Mouse (Mus musculus): ENCODE data around the gene Cdipt. TPM values are rescaled to one million over a fixed set of nuclear protein-coding genes. Genes with fewer than 3 reads are reported as not detected.

The Cdipt gene
- polyA plus RNA-seq (2012; ENCODE audit: insufficient read depth, insufficient read length, low replicate concordance, missing spikeins), result 241 TPM in 1 of 2 replicates, not detected in the other

DNA sequence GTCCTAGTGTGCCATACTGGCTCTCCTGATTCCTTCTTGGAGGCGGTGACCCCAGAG, at the start of gene Cdipt:
Gene Cdipt (plus strand): TSS at position 22 of the 57 bp plus-strand sequence.
- peak within 1 kb of the TSS; percentile 89 for H3K4me3 ChIP-seq (ENCODE audit: insufficient read depth, low read depth, low read length)
- H3K27ac ChIP-seq (ENCODE audit: insufficient read depth, low read depth, low read length), result peak within 1 kb of the TSS; percentile 99
- H3K4me1 ChIP-seq (ENCODE audit: control insufficient read depth, insufficient read depth, low read length), result peaks cover 3% of the 10 kb centered on the region
- TF ChIP-seq CTCF (IDR thresholded peaks at IDR 0.05; ENCODE audit: insufficient read depth, low read depth, low read length) (no peak), POLR2A (IDR thresholded peaks at IDR 0.05; ENCODE audit: insufficient read depth, low read depth, low read length) (no peak)
- WGBS, result 0% methylated on average over 1 of the region's 1 CpGs

DNA sequence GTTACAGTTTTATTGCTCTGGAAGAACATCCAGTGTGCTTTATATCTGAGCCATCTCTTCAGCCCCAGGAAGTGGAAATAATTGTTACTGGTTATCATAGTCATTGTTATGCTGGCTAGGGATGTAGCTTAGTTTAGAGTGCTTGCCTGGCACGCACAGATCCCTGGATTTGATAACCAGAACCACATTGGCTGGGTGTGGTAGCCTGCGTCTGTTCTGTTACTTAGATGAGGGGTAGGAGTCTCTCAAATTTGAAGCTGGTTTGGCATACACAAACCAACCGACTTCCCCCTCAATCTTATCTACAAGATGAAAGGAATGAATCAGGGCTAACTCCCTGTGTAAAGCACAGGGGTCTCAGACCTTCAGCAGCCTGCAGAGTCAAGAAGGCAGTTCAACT, 49.4 kb upstream of the Cdipt start:
- Histone ChIP-seq H3K27ac (ENCODE audit: insufficient read depth, low read depth, low read length) (no peak overlapping the region), H3K4me3 (ENCODE audit: insufficient read depth, low read depth, low read length) (no peak overlapping the region), H3K4me1 (ENCODE audit: control insufficient read depth, insufficient read depth, low read length) (peaks cover 10% of the 10 kb centered on the region; the same call in 1 of the 2 replicates)
- WGBS, result 68% methylated on average over 3 of the region's 3 CpGs
- no peak for TF ChIP-seq POLR2A (IDR thresholded peaks at IDR 0.05; ENCODE audit: insufficient read depth, low read depth, low read length)
- TF ChIP-seq CTCF (IDR thresholded peaks at IDR 0.05; ENCODE audit: insufficient read depth, low read depth, low read length), result no peak

DNA sequence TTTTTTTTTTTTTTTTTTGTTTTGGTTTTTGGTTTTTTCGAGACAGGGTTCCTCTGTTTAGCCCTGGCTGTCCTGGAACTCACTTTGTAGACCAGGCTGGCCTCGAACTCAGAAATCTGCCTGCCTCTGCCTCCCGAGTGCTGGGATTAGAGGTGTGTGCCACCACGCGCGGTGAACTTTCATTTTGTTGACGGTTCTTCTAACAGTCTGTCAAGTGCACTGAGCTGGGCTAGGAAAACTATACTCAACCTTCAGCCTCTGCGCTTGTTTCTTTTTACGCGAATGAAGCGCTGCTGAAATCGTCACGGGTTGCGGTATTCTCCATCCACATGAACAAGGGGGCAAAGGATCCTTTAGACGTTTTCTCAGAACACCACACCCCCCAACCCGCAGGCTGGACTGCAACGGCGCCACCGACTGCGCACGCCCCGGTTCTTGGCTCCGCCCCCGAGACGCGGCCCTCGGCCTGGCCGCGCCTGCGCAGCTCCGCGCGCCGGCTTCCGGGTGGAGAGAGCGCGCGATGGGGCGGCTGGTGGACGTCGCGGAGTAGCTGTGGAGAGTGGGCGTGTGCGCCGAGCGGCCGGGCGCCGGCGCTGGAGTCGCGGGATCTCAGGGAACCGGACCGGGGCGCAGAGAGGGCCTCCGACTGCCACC, 47.2 kb upstream of the Cdipt start, which contains the start of gene Kctd13:
Gene Kctd13 (plus strand): TSS at position 496 of the 654 bp plus-strand sequence.
- 2% methylated on average over 56 of the region's 56 CpGs for WGBS
- Histone ChIP-seq H3K4me1 (ENCODE audit: control insufficient read depth, insufficient read depth, low read length) (peaks cover 5% of the 10 kb centered on the region; the same call in 1 of the 2 replicates), H3K4me3 (ENCODE audit: insufficient read depth, low read depth, low read length) (peak within 1 kb of the TSS; percentile 61), H3K27ac (ENCODE audit: insufficient read depth, low read depth, low read length) (peak within 1 kb of the TSS; percentile 32; the same call in 1 of the 2 replicates)
- TF ChIP-seq POLR2A (IDR thresholded peaks at IDR 0.05; ENCODE audit: insufficient read depth, low read depth, low read length), result peak; percentile 80
- TF ChIP-seq CTCF (IDR thresholded peaks at IDR 0.05; ENCODE audit: insufficient read depth, low read depth, low read length), result no peak

DNA sequence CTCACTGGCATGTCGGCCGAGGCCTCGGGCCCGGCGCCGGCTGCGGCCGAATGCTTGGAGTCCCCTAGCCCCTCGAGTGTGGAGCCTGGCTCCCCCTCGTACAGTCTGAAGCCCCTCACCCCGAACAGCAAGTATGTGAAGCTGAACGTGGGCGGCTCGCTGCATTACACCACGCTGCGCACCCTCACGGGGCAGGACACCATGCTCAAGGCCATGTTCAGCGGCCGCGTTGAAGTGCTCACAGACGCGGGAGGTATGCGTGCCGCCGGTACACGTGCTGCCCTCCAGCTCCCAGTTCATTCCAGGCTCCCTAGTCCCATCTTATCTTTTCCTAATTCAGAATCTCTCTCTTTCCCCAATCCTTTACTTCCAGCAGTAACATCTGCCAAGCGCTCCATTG, 46.7 kb upstream of the Cdipt start:
- Histone ChIP-seq H3K27ac (ENCODE audit: insufficient read depth, low read depth, low read length) (no peak overlapping the region), H3K4me3 (ENCODE audit: insufficient read depth, low read depth, low read length) (peak overlapping the region; percentile 61), H3K4me1 (ENCODE audit: control insufficient read depth, insufficient read depth, low read length) (peaks cover 5% of the 10 kb centered on the region; the same call in 1 of the 2 replicates)
- WGBS, result under 1% methylated on average over 27 of the region's 27 CpGs
- TF ChIP-seq CTCF (IDR thresholded peaks at IDR 0.05; ENCODE audit: insufficient read depth, low read depth, low read length) (no peak), POLR2A (IDR thresholded peaks at IDR 0.05; ENCODE audit: insufficient read depth, low read depth, low read length) (no peak)

DNA sequence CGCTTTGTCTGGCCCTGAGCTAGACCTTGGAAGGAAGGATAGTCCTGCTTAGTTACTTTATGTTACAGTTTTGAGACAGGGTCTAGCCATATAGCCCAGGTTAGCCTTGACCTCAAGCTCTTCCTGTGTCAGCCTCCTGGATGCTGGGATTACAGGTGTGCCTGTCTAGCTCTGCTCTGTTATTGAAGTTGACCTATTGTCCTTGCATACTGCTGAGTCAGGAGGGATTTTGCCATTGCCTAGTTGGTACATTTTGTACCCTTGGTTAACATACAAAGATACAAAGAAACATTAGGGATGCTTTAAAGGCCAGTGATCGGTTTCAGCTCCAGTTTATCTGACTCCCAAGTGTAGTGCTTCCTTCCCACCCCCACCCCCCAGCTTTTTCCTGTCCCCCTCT, 43.1 kb upstream of the Cdipt start:
- Histone ChIP-seq H3K27ac (ENCODE audit: insufficient read depth, low read depth, low read length) (no peak overlapping the region), H3K4me1 (ENCODE audit: control insufficient read depth, insufficient read depth, low read length) (peaks cover 5% of the 10 kb centered on the region; the same call in 1 of the 2 replicates), H3K4me3 (ENCODE audit: insufficient read depth, low read depth, low read length) (no peak overlapping the region)
- WGBS, result 85% methylated on average over 2 of the region's 2 CpGs
- TF ChIP-seq POLR2A (IDR thresholded peaks at IDR 0.05; ENCODE audit: insufficient read depth, low read depth, low read length) (no peak), CTCF (IDR thresholded peaks at IDR 0.05; ENCODE audit: insufficient read depth, low read depth, low read length) (no peak)

DNA sequence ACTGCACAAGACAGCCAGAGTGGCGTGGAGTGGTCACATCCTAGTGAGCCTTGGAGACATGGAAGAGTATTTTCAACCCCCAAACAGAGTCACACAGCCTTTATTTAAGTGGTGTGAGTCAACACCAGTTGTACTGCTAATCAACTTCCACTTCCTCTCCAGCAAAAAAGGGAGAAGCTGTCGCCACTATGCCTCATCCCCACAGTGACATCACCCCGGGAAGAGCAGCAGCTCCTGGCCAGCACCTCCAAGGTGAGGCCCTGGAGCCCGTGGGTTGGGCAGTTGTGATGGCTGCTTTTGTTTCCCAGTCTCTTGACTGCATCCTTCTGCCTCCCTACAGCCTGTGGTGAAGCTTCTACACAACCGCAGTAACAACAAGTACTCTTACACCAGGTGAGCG, 34.5 kb upstream of the Cdipt start:
- Histone ChIP-seq H3K27ac (ENCODE audit: insufficient read depth, low read depth, low read length) (peak overlapping the region; percentile 50), H3K4me1 (ENCODE audit: control insufficient read depth, insufficient read depth, low read length) (peaks cover 23% of the 10 kb centered on the region), H3K4me3 (ENCODE audit: insufficient read depth, low read depth, low read length) (no peak overlapping the region)
- WGBS, result 29% methylated on average over 6 of the region's 6 CpGs
- no peak for TF ChIP-seq CTCF (IDR thresholded peaks at IDR 0.05; ENCODE audit: insufficient read depth, low read depth, low read length)

DNA sequence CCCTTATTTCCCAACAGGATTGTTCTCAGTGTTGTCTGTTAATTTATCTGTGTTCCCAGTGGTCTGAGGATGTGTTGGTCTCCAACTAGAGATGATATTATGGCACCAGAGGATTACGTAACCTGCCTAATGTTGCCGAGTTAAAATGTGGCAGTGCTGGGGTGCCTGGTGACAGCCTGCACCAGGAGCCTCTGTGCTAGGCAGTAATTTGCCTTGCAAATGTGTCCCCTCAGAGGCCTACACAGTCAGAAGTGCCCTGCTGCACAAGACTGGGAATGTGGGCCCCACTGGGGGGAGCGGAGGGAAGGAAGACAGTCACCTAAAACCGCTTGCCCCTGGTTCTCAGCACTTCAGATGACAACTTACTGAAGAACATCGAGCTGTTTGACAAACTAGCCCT, 33.9 kb upstream of the Cdipt start:
- 39% methylated on average over 5 of the region's 5 CpGs for WGBS
- no peak overlapping the region for H3K4me3 ChIP-seq (ENCODE audit: insufficient read depth, low read depth, low read length)
- peak overlapping the region; percentile 88 for H3K27ac ChIP-seq (ENCODE audit: insufficient read depth, low read depth, low read length)
- TF ChIP-seq POLR2A (IDR thresholded peaks at IDR 0.05; ENCODE audit: insufficient read depth, low read depth, low read length), result no peak
- no peak for TF ChIP-seq CTCF (IDR thresholded peaks at IDR 0.05; ENCODE audit: insufficient read depth, low read depth, low read length)
- H3K4me1 ChIP-seq (ENCODE audit: control insufficient read depth, insufficient read depth, low read length), result peaks cover 26% of the 10 kb centered on the region

DNA sequence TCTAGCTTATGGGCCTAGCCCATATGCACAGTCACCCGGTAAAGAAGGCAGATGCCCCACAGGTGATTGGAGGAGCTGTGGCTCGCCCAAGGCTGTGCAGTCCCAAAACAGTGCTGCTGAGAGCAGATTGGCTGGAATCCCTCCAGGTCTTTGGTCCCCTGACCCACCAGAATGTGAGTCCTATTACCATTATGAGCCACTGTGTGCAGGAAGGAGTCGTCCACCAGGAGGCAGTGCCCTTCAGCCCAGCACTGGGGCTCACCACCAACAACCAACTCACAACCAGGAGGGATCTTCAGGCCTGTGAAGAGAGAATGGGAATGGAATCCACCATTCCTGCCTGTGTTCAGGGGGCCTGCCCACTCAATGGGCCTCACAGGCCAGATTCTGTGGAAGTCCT, 29.2 kb upstream of the Cdipt start:
- WGBS, result 45% methylated on average over 3 of the region's 3 CpGs
- TF ChIP-seq CTCF (IDR thresholded peaks at IDR 0.05; ENCODE audit: insufficient read depth, low read depth, low read length) (no peak), POLR2A (IDR thresholded peaks at IDR 0.05; ENCODE audit: insufficient read depth, low read depth, low read length) (no peak)
- Histone ChIP-seq H3K27ac (ENCODE audit: insufficient read depth, low read depth, low read length) (no peak overlapping the region), H3K4me3 (ENCODE audit: insufficient read depth, low read depth, low read length) (no peak overlapping the region), H3K4me1 (ENCODE audit: control insufficient read depth, insufficient read depth, low read length) (peaks cover 37% of the 10 kb centered on the region)

DNA sequence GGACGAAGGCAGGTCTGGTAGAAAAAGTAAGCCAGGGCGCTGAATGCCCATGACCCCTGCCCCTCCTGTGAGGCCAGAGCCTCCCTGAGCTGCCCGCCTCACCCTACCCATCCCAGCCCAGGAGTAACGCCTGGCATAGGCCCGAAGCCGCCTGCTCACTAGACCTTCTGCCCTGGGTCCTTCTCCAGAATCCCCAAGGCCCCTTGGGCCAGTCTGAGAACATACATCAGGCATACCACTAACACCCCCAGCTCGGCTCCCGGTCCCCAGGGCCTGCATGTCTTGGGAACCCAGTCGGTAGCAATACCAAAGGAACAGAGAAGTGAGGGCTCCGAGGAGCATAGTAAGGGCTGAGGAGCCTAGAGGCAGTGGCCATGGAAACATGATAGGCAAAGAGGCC, 27.1 kb upstream of the Cdipt start:
- TF ChIP-seq CTCF (IDR thresholded peaks at IDR 0.05; ENCODE audit: insufficient read depth, low read depth, low read length) (no peak), POLR2A (IDR thresholded peaks at IDR 0.05; ENCODE audit: insufficient read depth, low read depth, low read length) (no peak)
- H3K27ac ChIP-seq (ENCODE audit: insufficient read depth, low read depth, low read length), result peak overlapping the region; percentile 95; the same call in 1 of the 2 replicates
- peaks cover 47% of the 10 kb centered on the region for H3K4me1 ChIP-seq (ENCODE audit: control insufficient read depth, insufficient read depth, low read length)
- WGBS, result 69% methylated on average over 10 of the region's 10 CpGs
- H3K4me3 ChIP-seq (ENCODE audit: insufficient read depth, low read depth, low read length), result peak overlapping the region; percentile 81

DNA sequence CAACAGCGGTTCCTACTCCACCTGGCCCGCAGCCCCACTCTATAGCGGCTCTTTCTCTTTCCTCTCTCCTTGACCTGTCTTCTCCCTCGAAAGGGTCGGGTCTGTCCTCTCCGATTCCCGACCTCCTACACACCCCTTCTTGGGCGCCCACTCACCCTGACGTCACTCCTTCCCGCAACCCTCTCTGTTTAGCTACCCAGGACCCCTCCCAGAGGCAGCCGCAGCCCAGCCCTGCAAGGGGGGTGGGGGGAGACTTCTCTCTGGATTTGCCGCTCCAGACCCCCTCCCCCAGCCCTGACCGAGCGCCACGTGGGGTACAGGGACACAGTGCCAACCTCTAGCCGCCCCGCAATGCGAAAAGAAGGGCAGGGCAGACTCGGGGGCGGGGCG, 26.3 kb upstream of the Cdipt start, which contains the start of gene Asphd1:
Gene Asphd1 (minus strand): TSS at position 180 of the 390 bp plus-strand sequence.
- TF ChIP-seq POLR2A (IDR thresholded peaks at IDR 0.05; ENCODE audit: insufficient read depth, low read depth, low read length) (no peak), CTCF (IDR thresholded peaks at IDR 0.05; ENCODE audit: insufficient read depth, low read depth, low read length) (no peak)
- Histone ChIP-seq H3K27ac (ENCODE audit: insufficient read depth, low read depth, low read length) (peak within 1 kb of the TSS; percentile 95), H3K4me1 (ENCODE audit: control insufficient read depth, insufficient read depth, low read length) (peaks cover 49% of the 10 kb centered on the region), H3K4me3 (ENCODE audit: insufficient read depth, low read depth, low read length) (peak within 1 kb of the TSS; percentile 81)
- WGBS, result 2% methylated on average over 21 of the region's 21 CpGs

Measured in olfactory bulb, adult 2 months (tissue).